Mouse (Mus musculus) lung, postnatal 0 days (tissue): ENCODE data around the gene Fam229a.

Experiments used
- CTCF ChIP-seq: IDR thresholded peaks from 2 replicates; pipeline ENCODE4 v1.5.1; 2016; ENCODE audit warnings: antibody characterized with exemption, mild to moderate bottlenecking
- EP300 ChIP-seq: IDR thresholded peaks from 2 replicates; pipeline ENCODE4 v1.6.1; 2016; ENCODE audit warnings: antibody characterized with exemption, mild to moderate bottlenecking, control low read depth

DNA sequence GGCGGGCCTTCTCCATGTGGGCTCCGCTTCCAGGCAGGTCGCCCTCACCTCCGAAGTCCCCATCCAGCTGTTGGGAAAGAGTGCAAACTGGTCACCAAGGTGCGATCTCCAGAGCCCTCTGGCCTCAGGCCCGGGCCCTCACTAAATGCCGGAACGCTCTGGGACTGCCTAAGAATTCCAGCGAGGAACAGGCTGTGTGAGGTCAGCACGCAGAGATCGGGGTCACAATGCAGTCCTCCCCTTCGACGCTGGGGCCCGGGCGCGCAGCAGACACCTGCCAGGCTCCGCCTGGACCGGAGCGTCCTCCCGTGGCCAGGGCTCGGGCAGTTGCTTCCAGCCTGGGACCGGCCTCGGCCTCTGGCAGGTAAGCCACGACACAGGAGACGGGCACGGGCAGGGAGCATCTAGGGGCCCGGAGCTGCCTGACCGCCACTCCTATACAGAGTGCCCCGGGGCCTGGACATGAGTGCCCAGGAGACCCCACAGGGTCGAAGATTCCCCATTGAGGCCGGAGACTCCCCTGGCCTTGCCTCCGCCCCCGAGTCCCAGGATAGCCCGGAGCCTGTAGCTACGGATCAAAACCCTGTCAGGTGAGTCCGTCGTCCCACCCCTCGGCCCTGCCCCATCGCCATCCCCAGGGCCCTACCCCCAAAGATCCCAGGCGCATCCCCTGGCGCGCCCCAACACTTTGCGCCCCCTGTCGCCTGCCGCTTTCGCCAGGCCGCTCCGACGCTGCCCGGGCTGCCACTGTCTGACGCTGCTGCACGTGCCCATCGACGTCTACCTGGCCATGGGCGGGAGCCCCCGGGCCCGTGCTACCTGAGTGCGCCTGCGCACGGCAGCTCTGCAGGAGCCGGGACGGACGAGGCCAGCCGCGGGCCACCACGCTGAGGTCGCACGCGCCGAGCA lies at the start of gene Fam229a, which contains the start of gene Tssk3:
- TF ChIP-seq CTCF: peak; percentile 51
- TF ChIP-seq EP300: no peak
